Mouse (Mus musculus) T-helper 17 cell (primary cell): ENCODE measurements at regions not wholly inside any gene's neighbourhood (a gene's known extent, or its start where the extent isn't known, plus 50 kb on each side); places are given as distances from the start of the nearest gene placed in this dataset.

Experiments used
- in situ Hi-C, 2 experiments: fragments of 300-600 bp; cut with MboI, MseI; formaldehyde crosslinking; loops; 1 replicate in 1 of 2; 2 replicates in 1 of 2; pipeline ENCODE4 v1.15.1; 2025; ENCODE audit warnings: high pct_unique_total_duplicates in 2 of 2

DNA sequence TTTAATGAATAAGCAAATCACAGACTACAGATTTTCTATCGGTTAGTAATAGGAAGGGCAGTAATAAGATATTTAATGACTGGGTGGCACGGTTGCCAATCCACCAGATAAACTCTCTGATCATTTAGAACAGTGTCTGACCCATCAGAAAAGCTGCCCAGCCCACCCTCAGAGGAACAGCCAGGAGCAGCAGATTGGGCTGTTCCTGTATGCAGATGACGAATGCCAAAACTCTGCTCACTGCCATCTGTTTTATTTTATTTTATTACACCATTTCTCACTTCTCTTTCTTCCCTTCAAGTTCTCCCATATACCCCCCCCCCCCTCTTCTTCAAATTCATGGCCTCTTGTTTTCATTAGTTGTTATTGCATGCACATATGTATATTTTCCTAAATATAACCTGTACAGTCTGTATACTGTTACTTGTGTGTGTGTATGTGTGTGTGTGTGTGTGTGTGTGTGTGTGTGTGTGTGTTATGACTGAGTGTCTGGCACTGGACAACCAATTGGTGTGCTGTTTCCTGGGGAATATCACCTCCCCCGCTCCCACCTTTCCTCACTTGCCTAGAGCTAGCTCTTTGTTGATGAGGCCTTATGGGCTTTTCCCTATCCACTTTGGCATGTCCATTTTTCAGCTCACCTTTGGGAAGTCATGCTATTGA lies 260.9 kb downstream of the Olfm4 start:
- in situ Hi-C loops, result no loop called here

DNA sequence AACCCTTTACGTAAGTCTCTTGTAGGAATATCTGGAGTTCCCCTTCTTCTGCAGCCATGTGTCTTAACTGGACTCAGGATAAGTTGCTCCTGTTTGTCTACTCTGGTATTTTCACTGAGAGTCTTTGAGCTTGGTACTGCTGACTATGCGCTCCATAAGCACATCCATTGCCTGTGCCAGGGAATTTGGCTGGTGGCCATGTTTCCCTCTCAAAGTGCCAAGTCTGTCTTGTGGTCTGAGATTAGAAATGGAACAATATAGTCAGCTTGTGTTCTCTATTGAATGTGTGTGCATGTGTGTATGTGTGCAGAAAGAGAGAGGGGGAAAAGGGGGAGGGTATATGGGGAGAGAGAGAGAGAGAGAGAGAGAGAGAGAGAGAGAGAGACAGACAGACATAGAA lies 263.7 kb downstream of the Olfm4 start:
- in situ Hi-C loops, result no loop called here

DNA sequence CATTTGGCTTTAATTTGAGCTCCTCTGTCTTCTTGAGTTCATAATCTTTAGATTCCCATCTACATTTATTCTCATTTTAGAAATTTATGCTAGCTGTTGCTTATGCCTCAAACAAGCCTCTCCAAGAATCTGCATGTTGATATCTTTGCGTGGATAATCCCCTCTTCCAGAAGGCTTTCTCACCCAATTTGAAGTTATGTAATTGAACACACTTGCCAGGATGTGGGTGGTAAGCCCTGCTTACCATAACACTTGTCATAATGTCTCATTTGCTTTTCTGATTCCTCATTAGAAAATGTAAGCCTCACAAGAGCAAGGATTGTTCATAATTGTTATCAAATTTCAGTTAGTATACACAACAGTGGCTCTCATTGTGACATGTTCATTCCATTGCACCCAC lies 266.0 kb downstream of the Olfm4 start:
- in situ Hi-C loops, result no loop called here

DNA sequence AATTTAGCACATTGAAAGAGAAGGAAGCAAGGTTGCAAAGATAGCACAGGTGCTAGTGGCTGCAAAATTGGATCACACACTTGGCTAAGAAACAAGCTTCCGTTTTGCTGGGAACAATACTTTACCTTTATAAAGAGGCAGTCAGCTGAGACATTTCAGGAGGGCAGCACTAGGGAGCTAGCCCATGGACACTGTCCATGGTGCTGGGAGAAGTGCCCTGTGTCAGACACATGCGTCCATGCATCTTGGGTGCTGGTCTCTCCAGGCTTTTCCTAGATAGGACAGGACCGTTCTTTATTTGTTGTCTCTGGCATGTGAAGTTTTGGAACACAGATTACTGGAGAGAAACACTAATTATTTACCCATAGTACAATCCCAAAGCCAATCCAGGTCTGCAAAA lies 273.2 kb downstream of the Olfm4 start:
- in situ Hi-C loops, result no loop called here

DNA sequence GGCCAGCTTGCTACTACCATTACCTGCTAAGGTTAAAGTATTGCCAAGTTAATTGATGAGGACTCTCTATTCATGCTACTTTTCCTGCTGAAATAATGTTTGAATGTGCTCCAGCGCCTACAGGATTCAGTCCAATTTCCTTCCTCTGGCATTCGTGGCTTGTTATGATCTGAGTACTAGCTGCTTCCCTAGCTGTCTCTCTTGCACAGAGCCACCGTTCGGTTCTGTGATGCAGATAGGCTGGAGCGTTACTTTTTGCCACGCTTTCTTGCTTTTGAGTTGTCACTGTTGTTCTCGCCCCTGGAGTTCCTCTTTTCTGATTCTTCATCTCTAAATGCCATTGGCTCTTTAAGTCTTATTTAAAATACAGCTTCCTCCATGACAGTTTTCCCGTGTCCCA lies 279.3 kb downstream of the Olfm4 start:
- in situ Hi-C loops, result no loop called here

DNA sequence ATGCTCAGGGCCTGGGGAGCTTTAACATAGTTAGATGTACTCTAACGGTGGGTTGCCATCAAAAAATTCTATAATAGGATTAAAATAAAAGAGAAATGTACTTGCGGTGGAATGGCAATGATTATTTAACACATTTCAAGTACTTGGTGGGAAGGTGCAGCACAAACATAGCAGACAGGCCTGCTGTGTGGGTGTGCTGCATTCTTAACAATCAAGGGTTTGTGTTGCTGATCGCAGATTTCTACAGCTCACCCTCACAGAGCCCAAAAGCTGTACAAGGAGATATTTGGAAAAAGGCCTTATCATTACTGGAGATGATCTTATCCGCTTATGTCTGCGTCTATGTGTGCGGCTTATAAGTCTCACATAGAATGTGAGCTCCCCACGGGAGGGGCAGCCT lies 281.2 kb downstream of the Olfm4 start:
- in situ Hi-C loops, result no loop called here

DNA sequence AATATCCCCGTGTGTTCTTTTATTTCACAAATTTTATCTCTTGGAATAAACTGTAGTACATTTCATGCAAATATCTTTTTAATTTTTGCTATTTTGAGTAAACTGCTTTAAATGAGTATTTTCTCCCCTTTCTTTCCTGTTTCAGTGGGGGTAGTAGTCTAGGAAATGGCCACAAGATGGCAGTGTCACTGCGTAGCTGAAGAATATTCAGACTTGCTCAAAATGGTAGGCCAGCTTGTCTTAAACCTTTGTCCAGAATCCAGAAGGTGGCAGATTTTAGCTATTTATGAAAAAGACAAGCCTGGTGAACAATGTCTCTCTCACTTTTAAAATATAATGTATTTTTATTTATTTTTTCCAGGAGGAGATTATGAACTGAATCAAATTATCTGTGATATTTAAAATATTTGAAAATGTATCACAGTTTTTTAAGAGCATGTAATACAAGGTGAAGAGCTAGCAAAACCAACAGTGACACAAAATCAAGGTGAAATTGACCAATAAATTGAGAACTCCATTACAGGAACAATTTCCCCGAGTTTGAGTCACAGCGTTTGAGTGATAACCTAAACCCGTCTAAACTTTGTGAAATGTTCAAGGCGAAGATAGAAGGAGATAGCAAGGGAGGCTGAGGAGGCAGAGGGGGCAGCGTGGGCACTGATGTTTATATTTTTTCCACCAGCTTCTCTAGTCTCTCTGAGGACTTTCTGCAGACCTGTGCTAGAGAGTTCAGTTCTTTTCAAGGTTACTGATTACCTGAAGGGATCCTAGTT lies 285.5 kb downstream of the Olfm4 start:
- in situ Hi-C loops, result no loop called here

DNA sequence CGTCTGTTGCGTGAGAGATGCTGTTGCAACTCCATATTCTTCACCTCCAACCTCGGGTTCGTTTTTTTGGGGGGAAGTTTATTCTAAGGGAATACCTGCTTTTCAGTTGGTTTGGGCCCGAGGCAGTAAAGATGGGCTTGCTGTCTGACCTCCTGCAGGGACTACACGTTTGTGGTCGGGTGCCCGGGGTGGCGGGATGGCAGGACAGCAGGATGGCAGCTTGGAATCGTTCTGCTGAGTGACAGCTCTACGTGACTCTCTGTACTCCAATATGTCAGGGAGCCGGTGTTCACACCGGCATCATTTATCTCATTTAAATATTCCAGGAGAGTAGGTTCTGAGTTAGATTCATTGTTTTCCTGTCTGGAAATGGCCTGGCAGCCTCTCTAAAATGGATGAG lies 286.2 kb downstream of the Olfm4 start:
- in situ Hi-C loops, result no loop called here

DNA sequence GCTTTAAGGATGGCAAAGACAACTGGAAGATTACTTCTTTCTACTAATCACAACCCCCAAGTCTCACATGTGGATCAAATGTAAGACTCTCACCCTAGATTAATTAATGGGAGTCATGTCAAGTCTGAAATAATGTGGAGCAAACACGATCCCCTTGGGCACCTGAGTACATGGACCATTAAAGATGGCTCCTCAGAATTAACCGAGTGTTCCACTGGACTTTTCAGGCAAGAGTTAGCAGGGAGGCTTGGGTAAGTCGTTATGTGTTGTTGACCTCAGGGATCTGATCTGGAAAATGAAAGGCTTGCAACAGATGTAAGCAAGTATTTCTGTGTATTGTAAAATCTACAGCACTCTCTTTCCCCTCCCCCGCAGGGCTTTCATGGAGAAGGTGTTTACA lies 296.3 kb downstream of the Olfm4 start:
- in situ Hi-C loops, result no loop called here

DNA sequence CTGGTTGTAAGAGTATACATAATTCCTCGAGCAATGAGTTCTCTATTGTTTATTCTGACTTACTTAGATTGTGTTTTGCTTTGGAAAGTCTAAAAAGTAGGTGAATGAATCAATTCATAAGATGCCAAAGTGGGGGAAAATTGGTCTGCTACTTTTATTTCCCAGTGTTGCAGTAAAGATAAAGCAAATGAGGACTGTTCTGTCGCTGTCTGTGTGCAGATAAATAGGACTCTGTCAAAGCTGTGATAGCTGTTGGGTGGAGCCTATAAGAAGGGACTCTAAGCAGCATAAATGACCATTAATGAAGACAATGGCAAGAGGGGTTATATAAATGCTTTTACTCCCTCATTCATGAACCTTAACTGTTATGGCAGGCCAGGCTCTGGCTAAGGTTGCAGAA lies 299.8 kb downstream of the Olfm4 start:
- in situ Hi-C loops, result no loop called here

DNA sequence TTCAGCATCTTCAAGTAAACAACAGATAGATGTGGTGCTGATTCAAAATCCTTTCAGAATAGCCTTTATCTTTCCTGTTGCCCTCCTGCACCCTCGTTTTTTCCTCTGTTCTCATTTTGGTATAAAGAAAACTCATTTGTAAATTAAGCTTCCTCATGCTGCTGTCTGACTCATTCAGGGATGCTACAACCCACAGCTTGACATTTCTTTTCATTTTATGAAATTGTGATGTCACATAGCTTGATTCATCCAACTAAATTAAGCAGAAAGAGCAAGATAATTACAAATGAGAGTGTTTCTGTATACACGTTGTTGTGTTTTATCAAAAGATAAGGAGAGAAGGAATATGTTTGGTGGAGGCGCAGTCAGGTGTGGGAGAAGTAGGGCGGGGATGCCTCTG lies 307.5 kb downstream of the Olfm4 start:
- in situ Hi-C loops, result no loop called here

DNA sequence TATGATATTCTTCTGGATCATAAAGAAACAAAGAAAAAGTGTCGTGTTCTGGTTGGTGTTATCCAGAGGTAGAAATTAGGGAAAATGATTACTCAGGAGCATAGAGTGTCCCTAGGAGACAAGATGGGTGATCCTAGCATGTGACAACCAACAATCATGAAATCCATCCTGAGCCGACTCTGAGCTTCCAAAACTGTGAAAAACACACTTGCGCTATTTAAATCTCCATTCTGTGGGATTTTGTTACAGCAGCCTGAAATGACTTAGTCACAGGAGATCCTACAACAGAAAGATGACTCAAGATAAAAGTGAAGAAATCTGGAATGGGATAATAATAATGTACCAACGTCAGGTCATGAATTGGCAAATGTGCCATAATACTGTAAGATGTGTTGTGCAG lies 309.5 kb downstream of the Olfm4 start:
- in situ Hi-C loops, result no loop called here

DNA sequence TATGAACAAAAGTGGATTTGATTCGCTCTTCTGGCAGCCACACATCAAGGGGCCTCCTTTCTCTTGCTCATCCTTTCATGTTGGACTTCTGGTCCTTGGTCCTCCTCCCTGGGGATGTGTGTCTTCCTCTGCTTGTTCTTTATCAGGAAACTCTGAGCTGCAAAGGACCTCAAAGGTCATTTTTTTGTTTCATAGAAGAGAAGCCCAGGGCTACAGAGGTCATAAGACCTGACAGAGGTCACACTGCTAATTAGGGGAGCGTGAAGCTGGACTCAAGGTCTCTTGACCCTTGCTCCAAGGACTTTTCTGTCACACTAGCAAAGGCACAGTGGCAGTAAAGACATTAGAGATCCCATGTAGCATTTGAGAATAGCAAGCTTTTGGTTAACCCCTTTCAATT lies 345.8 kb downstream of the Olfm4 start:
- in situ Hi-C loops, result no loop called here

DNA sequence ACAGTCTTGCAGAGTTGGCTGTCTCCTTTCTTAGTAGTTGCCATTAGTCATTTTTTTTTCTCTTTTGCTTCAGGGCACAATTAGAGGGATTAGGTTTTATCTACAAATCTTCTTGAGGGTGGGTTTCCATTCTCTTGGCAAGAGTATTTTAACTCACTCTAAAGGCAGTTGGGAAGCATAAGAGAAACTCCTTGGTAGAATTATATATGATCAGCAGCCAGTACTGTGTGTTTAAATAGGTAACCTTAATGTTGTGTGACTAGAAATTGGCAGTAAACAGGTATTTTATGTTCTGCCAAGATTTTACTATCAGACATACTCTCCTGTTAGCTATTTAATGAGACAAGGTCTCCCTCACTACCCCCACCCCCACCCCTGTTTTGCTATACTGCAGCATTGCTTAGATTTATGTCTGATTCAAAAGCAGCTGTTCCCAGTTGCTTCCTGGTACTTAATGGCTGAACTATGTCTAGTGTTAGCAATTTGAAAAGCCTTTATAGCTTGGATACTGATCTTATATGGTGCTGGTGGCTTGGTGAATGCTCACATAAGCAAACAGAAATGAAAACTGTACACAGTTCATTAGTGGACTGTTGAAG lies 378.2 kb downstream of the Olfm4 start:
- in situ Hi-C loops, result loop anchor here in 1 of 2 experiments (10.0 kb wide), 1 partner anchor 483 kb away; no protein-coding TSS in a partner anchor

DNA sequence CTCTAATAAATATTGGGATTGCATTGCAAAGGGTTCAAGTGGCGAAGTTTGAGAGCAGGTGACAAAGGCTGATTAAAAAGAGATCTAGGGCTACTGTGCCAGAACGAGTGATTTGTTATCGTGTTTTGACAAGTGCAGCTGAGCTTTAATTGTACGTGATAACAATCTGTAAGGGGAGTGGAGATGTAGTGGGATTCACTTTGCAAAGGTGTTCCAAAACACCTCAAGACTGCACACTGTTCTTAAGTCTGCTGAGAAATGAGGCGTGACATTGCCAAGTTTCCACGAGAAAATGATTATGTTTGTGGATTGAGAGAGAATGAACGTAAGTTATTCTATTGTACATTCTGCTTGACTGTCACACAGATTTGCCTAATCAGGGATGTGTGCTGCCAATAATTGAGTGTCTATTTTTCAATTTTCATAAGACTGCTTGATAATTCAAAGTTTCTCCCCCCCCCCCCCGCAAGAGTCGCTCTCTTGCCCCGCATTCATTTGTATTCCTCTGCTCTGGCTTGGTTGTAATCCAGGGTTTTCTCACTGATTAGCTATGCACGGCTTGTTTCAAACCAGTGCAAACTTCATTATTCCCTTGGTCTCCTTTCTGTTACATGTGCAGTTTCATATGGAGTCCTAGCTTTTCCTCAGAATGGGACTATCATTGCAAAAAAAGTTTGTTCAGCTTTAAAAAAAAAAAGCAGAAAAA lies 385.7 kb downstream of the Olfm4 start:
- in situ Hi-C loops, result loop anchor here in 1 of 2 experiments (10.0 kb wide), 1 partner anchor 475 kb away; no protein-coding TSS in a partner anchor

DNA sequence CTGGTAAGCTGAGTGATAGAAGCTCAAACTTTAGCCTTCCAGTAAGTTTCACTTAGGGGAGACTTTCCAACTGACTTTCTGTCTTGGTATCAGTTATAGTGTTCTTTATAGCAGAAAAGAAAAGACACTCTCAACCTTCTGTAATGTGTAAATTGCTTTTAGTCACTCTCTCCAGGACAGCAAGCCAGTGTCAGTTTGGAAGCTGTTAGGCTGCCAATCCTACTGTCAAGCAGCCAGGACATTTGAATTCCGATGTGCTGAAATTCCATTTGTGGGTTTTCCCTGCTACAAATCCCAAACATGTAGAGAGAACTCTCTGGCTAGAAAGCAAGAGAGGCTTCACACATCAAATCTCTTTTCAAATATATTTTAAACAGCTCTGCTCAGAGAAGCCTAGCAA lies 390.4 kb downstream of the Olfm4 start:
- in situ Hi-C loops, result no loop called here

DNA sequence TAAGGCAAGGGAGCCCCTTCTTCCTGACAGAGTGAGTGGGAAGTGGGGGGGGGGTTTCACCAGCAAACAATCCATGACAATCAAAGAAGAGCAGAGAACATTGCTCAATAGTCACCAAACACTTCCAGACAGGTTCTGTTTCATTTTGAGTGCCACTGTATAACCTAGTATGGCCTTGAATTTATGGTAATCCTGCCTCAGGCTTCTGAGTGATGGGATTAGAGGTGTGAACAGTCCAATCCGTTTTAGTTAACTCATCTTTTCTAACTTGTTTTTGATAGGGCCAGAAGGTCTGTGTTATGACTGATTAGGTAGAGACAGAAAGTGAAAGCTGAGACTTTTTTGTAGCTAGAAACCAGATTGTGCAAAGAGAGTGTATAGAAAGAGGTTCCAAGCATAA lies 393.2 kb downstream of the Olfm4 start:
- in situ Hi-C loops, result no loop called here

DNA sequence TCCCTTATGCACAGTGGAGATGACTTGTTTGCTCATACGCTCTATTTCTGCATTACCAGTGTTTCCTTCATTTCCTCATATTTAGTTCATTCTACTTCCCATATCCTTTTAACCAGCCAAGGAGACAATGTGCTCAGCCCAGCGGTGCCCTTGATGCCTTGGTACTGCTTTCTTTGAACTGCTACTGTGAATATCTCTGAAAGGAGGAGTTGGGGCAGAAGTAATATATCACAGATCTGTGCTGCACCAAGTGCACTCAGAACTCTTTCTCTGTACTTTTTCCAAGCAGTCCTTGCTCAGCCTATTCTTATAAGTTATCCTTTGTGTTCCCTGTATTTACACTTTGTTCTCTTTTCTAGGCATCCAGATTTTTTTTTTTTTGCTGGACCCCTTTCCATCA lies 407.5 kb downstream of the Olfm4 start:
- in situ Hi-C loops, result no loop called here

DNA sequence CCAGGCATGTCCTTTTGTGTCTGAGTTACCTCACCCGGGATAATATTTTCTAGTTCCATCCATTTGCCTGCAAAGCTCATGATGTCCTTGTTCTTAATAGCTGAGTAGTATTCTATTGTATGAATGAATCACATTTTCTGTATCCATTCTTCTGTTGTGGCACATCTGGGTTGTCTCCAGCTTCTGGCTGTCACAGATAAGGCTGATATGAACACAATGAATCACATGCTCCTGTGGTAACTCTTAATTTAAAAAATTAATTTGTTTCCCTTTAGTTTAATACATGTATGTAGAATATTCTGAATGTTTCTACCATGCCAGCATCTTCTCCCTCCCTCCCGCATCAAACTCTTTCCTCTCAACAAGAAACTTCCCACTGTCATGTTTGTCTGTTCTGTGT lies 424.4 kb downstream of the Olfm4 start:
- in situ Hi-C loops, result no loop called here

DNA sequence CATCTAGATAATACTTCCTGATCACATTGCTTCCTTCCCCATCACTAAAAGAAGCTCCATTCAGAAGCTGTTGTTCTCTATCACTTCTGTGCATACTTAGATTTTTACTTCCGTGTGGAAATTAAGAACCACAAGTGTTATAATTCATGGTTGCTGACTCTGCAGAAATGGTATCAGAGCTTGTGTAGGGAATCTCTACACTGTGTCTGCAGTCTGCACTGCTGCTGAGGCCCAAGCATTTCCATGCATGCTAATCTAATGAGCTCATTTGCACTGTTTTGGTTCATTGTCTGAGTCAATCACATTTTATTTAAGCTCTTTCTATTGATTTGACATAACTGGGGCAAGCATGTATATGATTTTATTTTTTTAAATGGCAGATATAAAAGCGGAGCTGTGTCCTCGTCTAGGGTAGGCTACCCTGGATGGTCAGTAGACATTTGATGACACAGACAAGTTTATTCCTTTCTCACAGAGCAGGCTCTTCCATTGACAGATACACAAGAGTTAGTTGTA lies 435.0 kb downstream of the Olfm4 start:
- in situ Hi-C loops, result no loop called here

DNA sequence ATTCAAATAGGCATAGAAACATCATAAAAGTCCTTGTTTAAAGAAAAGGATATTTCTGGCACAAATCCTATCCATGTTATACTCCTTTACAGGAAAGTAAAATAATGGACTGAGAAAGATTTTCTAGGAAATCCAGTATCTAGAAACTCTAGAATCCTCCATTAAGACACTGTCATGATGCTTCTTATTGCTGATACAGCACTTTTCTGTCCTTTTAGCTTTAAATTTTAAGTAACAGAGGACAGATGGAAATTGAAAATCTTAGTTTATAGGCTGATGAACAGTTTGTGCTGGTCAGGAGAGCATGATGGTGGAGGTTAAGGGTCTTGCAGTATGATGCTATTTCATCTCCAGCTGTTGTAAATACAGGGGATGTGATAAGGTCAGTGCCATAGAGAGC lies 459.9 kb downstream of the Olfm4 start:
- in situ Hi-C loops, result no loop called here

DNA sequence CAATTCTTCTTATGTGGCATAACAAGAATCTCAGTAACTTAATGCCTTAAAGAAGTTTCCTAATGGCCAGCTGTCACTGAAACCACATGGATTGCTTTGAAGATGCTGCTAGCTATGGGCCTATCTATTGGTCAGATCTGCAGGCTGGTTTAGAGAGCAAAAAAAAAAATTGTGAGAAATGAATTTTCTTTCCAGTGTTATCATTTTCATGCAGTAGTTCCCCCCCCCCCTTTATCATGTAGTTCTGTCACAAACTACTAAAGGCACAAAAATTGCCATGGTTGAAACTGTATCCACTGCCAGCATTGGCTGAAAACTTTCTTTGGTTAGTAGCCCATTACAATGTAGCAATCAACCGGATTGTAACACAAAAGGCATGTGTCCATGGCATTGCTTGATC lies 487.6 kb downstream of the Olfm4 start:
- in situ Hi-C loops, result no loop called here
